Mouse (Mus musculus): ENCODE results near the gene Olfr575. TPM values are rescaled to one million over a fixed set of nuclear protein-coding genes. Genes with fewer than 3 reads are reported as not detected.

Olfr575 gene
- polyA plus RNA-seq, 1 experiment from 2014 or later, result not detected

DNA sequence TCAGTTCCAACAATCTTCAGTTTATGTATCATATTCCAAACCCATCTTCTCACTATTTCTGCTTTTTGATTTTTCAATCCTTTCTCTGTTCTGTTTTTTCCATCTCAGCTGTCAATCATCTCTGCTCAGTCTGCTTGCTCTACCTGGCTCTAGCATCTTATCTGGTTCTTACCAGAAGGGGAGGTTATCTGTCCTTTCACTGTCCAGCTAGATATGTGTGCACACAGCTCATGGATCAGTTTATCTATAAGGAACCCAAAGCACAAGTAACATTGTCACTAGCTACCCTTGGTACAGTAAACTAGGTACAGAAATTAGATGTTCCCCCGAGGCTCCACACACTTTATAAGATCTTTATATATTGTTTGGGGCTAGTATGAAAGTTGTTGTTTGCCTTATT lies 15.2 kb downstream of the Olfr575 start:
- H3K27ac ChIP-seq (replicated peaks; ENCODE audit: low read depth, low read length), result no peak overlapping the region
- no peak overlapping the region for H3K4me3 ChIP-seq (ENCODE audit: low read depth, low read length)
- no peaks in the 10 kb centered on the region for H3K4me1 ChIP-seq (ENCODE audit: control insufficient read depth, insufficient read depth, low read length)
- no peak for ATAC-seq (replicated peaks; ENCODE audit: insufficient number of reproducible peaks, low FRiP score, low TSS enrichment, low read depth)
- H3K9me3 ChIP-seq (replicated peaks; ENCODE audit: control insufficient read depth, low read length), result no peaks in the 10 kb centered on the region
- no peak overlapping the region for H3K4me2 ChIP-seq (ENCODE audit: low read depth, low read length)
- no peaks in the 10 kb centered on the region for H3K27me3 ChIP-seq (ENCODE audit: control insufficient read depth, insufficient read depth, low read length)
- no peak for DNase-seq (ENCODE audit: low spot score)
- no peak overlapping the region for H3K9ac ChIP-seq (replicated peaks; ENCODE audit: low read length)
- WGBS, result 94% methylated on average over 1 of the region's 1 CpGs
- H3K36me3 ChIP-seq (replicated peaks; ENCODE audit: control insufficient read depth, insufficient read depth, low read depth, low read length), result no peaks in the 10 kb centered on the region

DNA sequence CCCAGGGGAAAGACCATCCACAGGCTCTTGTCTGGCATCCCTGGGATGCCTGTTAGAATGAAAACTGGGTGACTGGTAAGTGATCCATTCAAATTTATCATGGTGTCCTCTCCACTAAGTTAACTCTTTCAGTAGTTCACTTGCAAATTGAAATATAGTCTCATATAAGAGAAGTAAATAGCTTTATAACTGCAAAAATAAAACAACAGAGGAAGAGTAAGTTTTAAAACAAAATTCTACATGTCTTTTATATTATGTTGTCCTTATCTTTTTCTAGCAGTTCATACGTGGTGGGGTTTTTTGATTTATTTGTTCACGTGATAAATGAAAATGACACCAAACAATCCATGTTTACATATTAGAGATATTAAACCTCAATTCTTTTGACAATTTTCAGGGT lies 16.1 kb downstream of the Olfr575 start, which contains the start of gene Olfr573-ps1:
Olfr573-ps1 (minus strand) TSS at position 101 of the 400 bp plus-strand sequence.
- Histone ChIP-seq H3K27ac (replicated peaks; ENCODE audit: low read depth, low read length) (no peak within 1 kb of the TSS), H3K4me2 (ENCODE audit: low read depth, low read length) (no peak within 1 kb of the TSS), H3K4me3 (ENCODE audit: low read depth, low read length) (no peak within 1 kb of the TSS), H3K27me3 (ENCODE audit: control insufficient read depth, insufficient read depth, low read length) (no peaks in the 10 kb centered on the region), H3K9me3 (replicated peaks; ENCODE audit: control insufficient read depth, low read length) (no peaks in the 10 kb centered on the region), H3K4me1 (ENCODE audit: control insufficient read depth, insufficient read depth, low read length) (no peaks in the 10 kb centered on the region), H3K9ac (replicated peaks; ENCODE audit: low read length) (no peak within 1 kb of the TSS), H3K36me3 (replicated peaks; ENCODE audit: control insufficient read depth, insufficient read depth, low read depth, low read length) (no peaks in the 10 kb centered on the region)
- 91% methylated on average over 2 of the region's 2 CpGs for WGBS
- no peak for DNase-seq (ENCODE audit: low spot score)
- no peak for ATAC-seq (replicated peaks; ENCODE audit: insufficient number of reproducible peaks, low FRiP score, low TSS enrichment, low read depth)

DNA sequence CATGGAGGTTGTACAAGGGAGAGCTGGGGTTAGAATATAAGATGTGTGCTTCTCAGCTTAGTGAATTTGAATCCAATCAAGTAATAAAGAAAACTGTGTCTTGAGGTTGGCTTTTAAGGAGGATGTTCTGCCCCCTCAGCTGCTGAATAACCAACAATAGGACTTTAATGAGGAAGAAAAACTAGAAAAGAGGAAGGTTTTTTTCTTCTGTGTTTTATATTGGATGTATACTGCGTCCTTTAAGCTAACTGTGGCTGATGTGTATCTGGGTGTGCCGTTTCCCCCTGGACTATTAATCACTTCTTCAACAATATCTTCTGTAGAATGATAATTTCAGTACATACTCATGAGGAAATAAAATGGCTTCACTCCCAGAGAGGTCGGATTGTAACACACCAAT lies 31.5 kb downstream of the Olfr575 start:
- no peak overlapping the region for H3K4me3 ChIP-seq (ENCODE audit: low read depth, low read length)
- no peak for DNase-seq (ENCODE audit: low spot score)
- H3K4me1 ChIP-seq (ENCODE audit: control insufficient read depth, insufficient read depth, low read length), result no peaks in the 10 kb centered on the region
- WGBS, result 81% methylated on average over 3 of the region's 3 CpGs
- ATAC-seq (replicated peaks; ENCODE audit: insufficient number of reproducible peaks, low FRiP score, low TSS enrichment, low read depth), result no peak
- no peaks in the 10 kb centered on the region for H3K36me3 ChIP-seq (replicated peaks; ENCODE audit: control insufficient read depth, insufficient read depth, low read depth, low read length)
- H3K27me3 ChIP-seq (ENCODE audit: control insufficient read depth, insufficient read depth, low read length), result no peaks in the 10 kb centered on the region
- no peak overlapping the region for H3K9ac ChIP-seq (replicated peaks; ENCODE audit: low read length)
- H3K9me3 ChIP-seq (replicated peaks; ENCODE audit: control insufficient read depth, low read length), result no peaks in the 10 kb centered on the region
- H3K27ac ChIP-seq (replicated peaks; ENCODE audit: low read depth, low read length), result no peak overlapping the region
- no peak overlapping the region for H3K4me2 ChIP-seq (ENCODE audit: low read depth, low read length)

DNA sequence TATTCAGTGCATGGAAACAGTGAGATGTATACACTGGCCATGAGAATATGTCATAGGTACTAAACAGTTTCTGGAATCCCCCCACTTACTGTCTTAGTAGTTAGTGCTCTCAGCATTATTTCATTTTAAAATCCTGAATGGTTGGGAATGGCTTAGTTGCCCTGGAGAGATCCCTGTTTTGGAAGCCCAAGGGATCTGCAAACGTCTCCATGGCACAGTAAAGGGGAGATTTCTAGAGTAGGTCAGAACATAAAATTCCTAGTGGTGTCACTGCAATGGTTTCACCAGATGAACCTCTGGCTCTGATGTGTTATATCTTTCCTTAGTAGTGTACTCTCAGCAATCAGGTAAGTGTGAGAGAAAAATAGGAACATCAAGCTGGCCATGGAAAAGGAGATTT lies 34.5 kb downstream of the Olfr575 start, which contains the start of gene Olfr572:
Olfr572 (plus strand) TSS at position 301 of the 400 bp plus-strand sequence.
- Histone ChIP-seq H3K4me1 (ENCODE audit: control insufficient read depth, insufficient read depth, low read length) (no peaks in the 10 kb centered on the region), H3K9me3 (replicated peaks; ENCODE audit: control insufficient read depth, low read length) (no peaks in the 10 kb centered on the region), H3K4me3 (ENCODE audit: low read depth, low read length) (no peak within 1 kb of the TSS), H3K9ac (replicated peaks; ENCODE audit: low read length) (no peak within 1 kb of the TSS), H3K36me3 (replicated peaks; ENCODE audit: control insufficient read depth, insufficient read depth, low read depth, low read length) (no peaks in the 10 kb centered on the region), H3K4me2 (ENCODE audit: low read depth, low read length) (no peak within 1 kb of the TSS), H3K27me3 (ENCODE audit: control insufficient read depth, insufficient read depth, low read length) (no peaks in the 10 kb centered on the region), H3K27ac (replicated peaks; ENCODE audit: low read depth, low read length) (no peak within 1 kb of the TSS)
- ATAC-seq (replicated peaks; ENCODE audit: insufficient number of reproducible peaks, low FRiP score, low TSS enrichment, low read depth), result no peak
- DNase-seq (ENCODE audit: low spot score), result no peak
- 53% methylated on average over 1 of the region's 1 CpGs for WGBS

DNA sequence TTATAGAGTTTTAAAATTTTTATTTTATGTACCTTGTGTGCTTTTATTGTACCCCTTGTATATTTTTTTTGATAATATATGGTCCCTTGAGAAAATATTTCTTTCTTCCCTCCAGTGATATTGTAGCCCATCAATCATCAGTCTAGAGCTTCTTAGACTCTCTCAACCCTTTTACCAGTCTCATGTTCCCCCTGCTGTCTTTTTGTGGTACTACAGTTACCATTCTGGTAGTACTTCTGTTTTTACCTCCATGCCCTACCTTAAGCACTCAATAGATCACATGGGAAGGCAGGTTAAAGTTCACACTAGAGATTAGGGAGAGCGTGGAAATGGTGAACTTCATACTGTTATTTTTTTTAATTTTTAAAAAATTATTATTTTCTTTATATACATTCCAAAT lies 38.9 kb downstream of the Olfr575 start:
- Histone ChIP-seq H3K36me3 (replicated peaks; ENCODE audit: control insufficient read depth, insufficient read depth, low read depth, low read length) (no peaks in the 10 kb centered on the region), H3K27me3 (ENCODE audit: control insufficient read depth, insufficient read depth, low read length) (no peaks in the 10 kb centered on the region), H3K4me1 (ENCODE audit: control insufficient read depth, insufficient read depth, low read length) (no peaks in the 10 kb centered on the region), H3K9me3 (replicated peaks; ENCODE audit: control insufficient read depth, low read length) (no peaks in the 10 kb centered on the region), H3K4me3 (ENCODE audit: low read depth, low read length) (no peak overlapping the region), H3K4me2 (ENCODE audit: low read depth, low read length) (no peak overlapping the region), H3K9ac (replicated peaks; ENCODE audit: low read length) (no peak overlapping the region), H3K27ac (replicated peaks; ENCODE audit: low read depth, low read length) (no peak overlapping the region)
- ATAC-seq (replicated peaks; ENCODE audit: insufficient number of reproducible peaks, low FRiP score, low TSS enrichment, low read depth) (0 out of 2 replicates have a peak, but pooled peaks have one; percentile 51), DNase-seq (ENCODE audit: low spot score) (peak; percentile 82)
- 9% methylated on average over 1 of the region's 1 CpGs for WGBS

DNA sequence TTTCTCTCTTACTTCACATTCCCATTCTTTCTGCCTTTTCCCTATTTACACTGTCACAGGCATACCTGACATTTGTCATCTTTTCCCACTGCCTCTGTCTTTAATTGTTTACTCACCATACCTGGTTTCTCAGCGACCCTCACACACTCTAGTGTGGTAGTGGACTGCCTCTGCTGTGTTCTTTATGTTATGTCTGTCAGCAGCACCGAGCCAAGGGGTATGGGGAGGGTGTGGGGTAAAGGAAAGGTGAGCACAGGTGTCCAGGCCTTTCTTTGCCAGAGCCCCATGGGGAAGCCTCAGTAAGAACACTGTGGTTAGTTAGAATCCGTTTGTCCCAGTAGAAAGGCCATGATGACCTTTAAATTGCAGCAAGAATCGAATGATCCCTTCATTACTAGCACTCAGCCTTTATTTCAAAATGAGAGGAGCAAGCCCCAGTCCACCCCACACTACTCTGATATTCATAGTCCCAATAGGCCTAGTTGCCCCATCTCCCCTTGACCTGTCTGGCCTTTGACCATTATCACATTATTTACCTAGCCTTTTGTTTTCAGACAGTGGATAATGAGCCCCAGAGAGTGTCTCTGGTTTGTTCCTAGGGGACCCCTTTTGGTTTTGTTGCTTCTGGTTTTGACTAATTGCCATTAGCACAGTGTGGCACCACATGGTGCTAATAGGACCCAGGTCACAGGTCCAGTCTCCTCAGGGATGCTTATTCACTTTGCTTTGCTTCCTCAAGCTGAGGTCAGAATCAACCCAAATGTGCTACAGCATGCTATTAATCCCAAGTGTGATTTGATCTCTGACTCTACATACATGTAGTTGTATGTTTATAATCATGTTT lies 41.3 kb downstream of the Olfr575 start, which contains the start of gene Olfr571:
Olfr571 (minus strand) TSS at position 505 of the 844 bp plus-strand sequence.
- H3K9me3 ChIP-seq (replicated peaks; ENCODE audit: control insufficient read depth, low read length), result no peaks in the 10 kb centered on the region
- H3K4me1 ChIP-seq (ENCODE audit: control insufficient read depth, insufficient read depth, low read length), result no peaks in the 10 kb centered on the region
- no peaks in the 10 kb centered on the region for H3K27me3 ChIP-seq (ENCODE audit: control insufficient read depth, insufficient read depth, low read length)
- no peaks in the 10 kb centered on the region for H3K36me3 ChIP-seq (replicated peaks; ENCODE audit: control insufficient read depth, insufficient read depth, low read depth, low read length)
- no peak within 1 kb of the TSS for H3K4me2 ChIP-seq (ENCODE audit: low read depth, low read length)
- no peak within 1 kb of the TSS for H3K27ac ChIP-seq (replicated peaks; ENCODE audit: low read depth, low read length)
- no peak within 1 kb of the TSS for H3K4me3 ChIP-seq (ENCODE audit: low read depth, low read length)
- WGBS, result 66% methylated on average over 4 of the region's 4 CpGs
- no peak within 1 kb of the TSS for H3K9ac ChIP-seq (replicated peaks; ENCODE audit: low read length)
- ATAC-seq (replicated peaks; ENCODE audit: insufficient number of reproducible peaks, low FRiP score, low TSS enrichment, low read depth) (peak; percentile 67; the same call in 1 of the 2 replicates), DNase-seq (ENCODE audit: low spot score) (no peak)

DNA sequence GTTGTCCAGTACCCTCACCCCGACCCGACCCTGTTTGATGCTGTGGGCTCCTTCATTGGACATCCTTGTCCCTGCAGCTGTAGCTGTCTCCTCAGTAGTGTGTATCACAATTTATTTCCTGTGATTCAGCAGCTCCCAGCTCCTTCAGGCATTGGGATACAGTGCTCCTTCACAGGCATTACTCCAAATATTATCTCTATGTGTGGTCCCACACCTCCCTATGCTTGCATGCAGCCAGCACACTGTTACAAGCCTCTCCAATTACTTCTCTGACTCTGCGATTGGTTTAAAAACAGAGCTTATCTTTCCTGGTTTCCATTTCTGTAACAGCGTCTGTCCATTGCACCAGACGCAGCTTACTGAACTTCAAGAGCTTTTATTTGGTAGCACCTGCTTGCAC lies 42.2 kb downstream of the Olfr575 start:
- Histone ChIP-seq H3K4me1 (ENCODE audit: control insufficient read depth, insufficient read depth, low read length) (no peaks in the 10 kb centered on the region), H3K4me2 (ENCODE audit: low read depth, low read length) (no peak overlapping the region), H3K27ac (replicated peaks; ENCODE audit: low read depth, low read length) (no peak overlapping the region), H3K9ac (replicated peaks; ENCODE audit: low read length) (no peak overlapping the region), H3K9me3 (replicated peaks; ENCODE audit: control insufficient read depth, low read length) (no peaks in the 10 kb centered on the region), H3K36me3 (replicated peaks; ENCODE audit: control insufficient read depth, insufficient read depth, low read depth, low read length) (no peaks in the 10 kb centered on the region), H3K4me3 (ENCODE audit: low read depth, low read length) (no peak overlapping the region), H3K27me3 (ENCODE audit: control insufficient read depth, insufficient read depth, low read length) (no peaks in the 10 kb centered on the region)
- 70% methylated on average over 5 of the region's 5 CpGs for WGBS
- ATAC-seq (replicated peaks; ENCODE audit: insufficient number of reproducible peaks, low FRiP score, low TSS enrichment, low read depth) (no peak), DNase-seq (ENCODE audit: low spot score) (no peak)

DNA sequence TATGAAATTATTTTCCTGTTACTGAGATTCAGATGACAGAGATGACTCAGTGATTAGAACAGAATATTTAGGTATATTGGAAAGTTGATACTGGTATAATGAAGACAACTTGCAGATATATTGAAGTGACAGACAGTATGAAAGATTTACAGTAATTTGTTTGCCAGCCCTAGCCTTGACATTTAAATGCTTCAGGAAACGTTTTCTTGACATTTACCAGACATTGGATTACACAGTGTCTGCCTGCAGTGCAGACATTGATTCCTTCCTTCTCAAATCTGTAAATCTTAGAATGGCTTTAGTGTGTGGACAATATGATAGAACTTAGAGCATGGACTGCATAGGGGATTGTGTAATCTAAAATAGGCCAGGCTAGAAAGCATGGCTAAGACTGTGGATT lies 43.3 kb downstream of the Olfr575 start:
- Histone ChIP-seq H3K4me3 (ENCODE audit: low read depth, low read length) (no peak overlapping the region), H3K36me3 (replicated peaks; ENCODE audit: control insufficient read depth, insufficient read depth, low read depth, low read length) (no peaks in the 10 kb centered on the region), H3K27ac (replicated peaks; ENCODE audit: low read depth, low read length) (no peak overlapping the region), H3K4me2 (ENCODE audit: low read depth, low read length) (no peak overlapping the region), H3K27me3 (ENCODE audit: control insufficient read depth, insufficient read depth, low read length) (no peaks in the 10 kb centered on the region), H3K4me1 (ENCODE audit: control insufficient read depth, insufficient read depth, low read length) (no peaks in the 10 kb centered on the region), H3K9ac (replicated peaks; ENCODE audit: low read length) (no peak overlapping the region), H3K9me3 (replicated peaks; ENCODE audit: control insufficient read depth, low read length) (no peaks in the 10 kb centered on the region)
- DNase-seq (ENCODE audit: low spot score), result no peak
- 45% methylated on average over 1 of the region's 1 CpGs for WGBS
- ATAC-seq (replicated peaks; ENCODE audit: insufficient number of reproducible peaks, low FRiP score, low TSS enrichment, low read depth), result no peak

Data from embryonic facial prominence, embryonic 11.5 days (tissue).